Mouse (Mus musculus): Measurements from ENCODE around the gene Prss53. TPM values are rescaled to one million over a fixed set of nuclear protein-coding genes. Genes with fewer than 3 reads are reported as not detected.

Gene Prss53
- total RNA-seq, 2 experiments from 2014 or later, result not detected

DNA sequence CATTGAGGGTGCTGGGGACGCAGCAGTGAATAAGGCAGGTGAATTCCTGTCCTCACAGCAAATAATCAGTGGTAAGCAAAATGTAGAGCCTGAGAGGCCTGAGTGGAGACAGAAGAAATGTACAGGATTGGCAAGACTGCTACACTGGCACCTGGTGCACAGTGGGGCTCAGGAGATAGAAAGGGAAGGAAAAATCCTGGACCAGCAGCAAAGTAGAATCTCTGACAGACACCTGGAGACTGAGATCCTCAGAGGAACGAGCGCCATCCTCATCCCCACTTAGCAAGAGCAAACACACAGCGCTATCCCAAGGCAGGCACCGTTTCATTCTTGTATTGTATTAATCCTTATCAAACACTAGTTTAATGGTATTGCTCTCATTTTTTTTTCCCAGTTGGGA is 53.3 kb downstream of the Prss53 start:
- ATAC-seq (replicated peaks; ENCODE audit: low FRiP score, poor library complexity, severe bottlenecking), result no peak

Other genes starting within 250 kb of the Prss53 start
- gene Bcl7c, start 182.0 kb downstream of the Prss53 start, total RNA-seq (2015; ENCODE audit: low replicate concordance), result 28.8 and 41.3 TPM in 2 replicates
- 3.8 and 4.3 TPM in 2 replicates for gene Bcl7c, start 182.0 kb downstream of the Prss53 start, total RNA-seq (2017; ENCODE audit: low replicate concordance)
- gene Ctf1, start 178.2 kb downstream of the Prss53 start, total RNA-seq (2015; ENCODE audit: low replicate concordance), result 0.63 TPM in 1 of 2 replicates, not detected in the other
- gene Ctf1, start 178.2 kb downstream of the Prss53 start, total RNA-seq (2017; ENCODE audit: low replicate concordance), result not detected in 2 replicates
- not detected in 2 replicates for gene Ctf2, start 158.8 kb downstream of the Prss53 start, total RNA-seq (2015; ENCODE audit: low replicate concordance)
- not detected in 2 replicates for gene Ctf2, start 158.8 kb downstream of the Prss53 start, total RNA-seq (2017; ENCODE audit: low replicate concordance)
- gene Fbxl19, start 146.4 kb downstream of the Prss53 start, total RNA-seq (2015; ENCODE audit: low replicate concordance), result 2.7 and 6.0 TPM in 2 replicates
- 3.1 and 6.2 TPM in 2 replicates for gene Fbxl19, start 146.4 kb downstream of the Prss53 start, total RNA-seq (2017; ENCODE audit: low replicate concordance)
- 2.9 and 9.0 TPM in 2 replicates for gene Orai3, start 121.2 kb downstream of the Prss53 start, total RNA-seq (2015; ENCODE audit: low replicate concordance)
- gene Orai3, start 121.2 kb downstream of the Prss53 start, total RNA-seq (2017; ENCODE audit: low replicate concordance), result 5.7 and 9.8 TPM in 2 replicates
- gene Setd1a, start 114.3 kb downstream of the Prss53 start, total RNA-seq (2015; ENCODE audit: low replicate concordance), result 3.8 and 18.2 TPM in 2 replicates
- gene Setd1a, start 114.3 kb downstream of the Prss53 start, total RNA-seq (2017; ENCODE audit: low replicate concordance), result 8.9 and 11.3 TPM in 2 replicates
- 7.5 TPM in 1 of 2 replicates, not detected in the other for gene Gm49388, start 105.4 kb downstream of the Prss53 start, total RNA-seq (2015; ENCODE audit: low replicate concordance)
- gene Gm49388, start 105.4 kb downstream of the Prss53 start, total RNA-seq (2017; ENCODE audit: low replicate concordance), result 2.0 and 5.3 TPM in 2 replicates
- 2.7 and 9.2 TPM in 2 replicates for gene Hsd3b7, start 90.4 kb downstream of the Prss53 start, total RNA-seq (2015; ENCODE audit: low replicate concordance)
- gene Hsd3b7, start 90.4 kb downstream of the Prss53 start, total RNA-seq (2017; ENCODE audit: low replicate concordance), result 3.8 and 4.3 TPM in 2 replicates
- gene Stx4a, start 66.7 kb downstream of the Prss53 start, total RNA-seq (2015; ENCODE audit: low replicate concordance), result 9.8 and 24.9 TPM in 2 replicates
- gene Stx4a, start 66.7 kb downstream of the Prss53 start, total RNA-seq (2017; ENCODE audit: low replicate concordance), result 17.0 and 17.9 TPM in 2 replicates
- not detected in 2 replicates for gene Stx1b, start 66.4 kb downstream of the Prss53 start, total RNA-seq (2015; ENCODE audit: low replicate concordance)
- not detected in 2 replicates for gene Stx1b, start 66.4 kb downstream of the Prss53 start, total RNA-seq (2017; ENCODE audit: low replicate concordance)
- 6.7 and 11.1 TPM in 2 replicates for gene Zfp646, start 14.7 kb downstream of the Prss53 start, total RNA-seq (2015; ENCODE audit: low replicate concordance)
- 14.4 and 15.4 TPM in 2 replicates for gene Zfp646, start 14.7 kb downstream of the Prss53 start, total RNA-seq (2017; ENCODE audit: low replicate concordance)
- gene Zfp668, start 14.1 kb downstream of the Prss53 start, total RNA-seq (2015; ENCODE audit: low replicate concordance), result 1.5 and 6.1 TPM in 2 replicates
- gene Zfp668, start 14.1 kb downstream of the Prss53 start, total RNA-seq (2017; ENCODE audit: low replicate concordance), result 2.3 and 7.4 TPM in 2 replicates
- gene Gm21974, start 4.5 kb upstream of the Prss53 start, total RNA-seq (2015; ENCODE audit: low replicate concordance), result not detected in 2 replicates
- gene Gm21974, start 4.5 kb upstream of the Prss53 start, total RNA-seq (2017; ENCODE audit: low replicate concordance), result not detected in 2 replicates
- 9.8 and 25.7 TPM in 2 replicates for gene Vkorc1, start 4.6 kb upstream of the Prss53 start, total RNA-seq (2015; ENCODE audit: low replicate concordance)
- gene Vkorc1, start 4.6 kb upstream of the Prss53 start, total RNA-seq (2017; ENCODE audit: low replicate concordance), result 0.94 and 2.5 TPM in 2 replicates
- gene Bckdk, start 13.1 kb upstream of the Prss53 start, total RNA-seq (2015; ENCODE audit: low replicate concordance), result 25.1 and 43.8 TPM in 2 replicates
- gene Bckdk, start 13.1 kb upstream of the Prss53 start, total RNA-seq (2017; ENCODE audit: low replicate concordance), result 12.5 and 12.9 TPM in 2 replicates
- 3.5 and 4.4 TPM in 2 replicates for gene Kat8, start 21.5 kb upstream of the Prss53 start, total RNA-seq (2015; ENCODE audit: low replicate concordance)
- gene Kat8, start 21.5 kb upstream of the Prss53 start, total RNA-seq (2017; ENCODE audit: low replicate concordance), result 9.5 and 16.4 TPM in 2 replicates
- not detected in 2 replicates for gene Prss8, start 39.1 kb upstream of the Prss53 start, total RNA-seq (2015; ENCODE audit: low replicate concordance)
- not detected in 2 replicates for gene Prss8, start 39.1 kb upstream of the Prss53 start, total RNA-seq (2017; ENCODE audit: low replicate concordance)
- gene Prss36, start 55.8 kb upstream of the Prss53 start, total RNA-seq (2015; ENCODE audit: low replicate concordance), result not detected in 2 replicates
- not detected in 2 replicates for gene Prss36, start 55.8 kb upstream of the Prss53 start, total RNA-seq (2017; ENCODE audit: low replicate concordance)
- 59.6 and 159 TPM in 2 replicates for gene Fus, start 76.5 kb upstream of the Prss53 start, total RNA-seq (2015; ENCODE audit: low replicate concordance)
- gene Fus, start 76.5 kb upstream of the Prss53 start, total RNA-seq (2017; ENCODE audit: low replicate concordance), result 19.3 and 43.4 TPM in 2 replicates
- 33.6 and 42.6 TPM in 2 replicates for gene Pycard, start 102.9 kb upstream of the Prss53 start, total RNA-seq (2015; ENCODE audit: low replicate concordance)
- 3.2 and 3.3 TPM in 2 replicates for gene Pycard, start 102.9 kb upstream of the Prss53 start, total RNA-seq (2017; ENCODE audit: low replicate concordance)
- not detected in 2 replicates for gene Trim72, start 113.0 kb upstream of the Prss53 start, total RNA-seq (2015; ENCODE audit: low replicate concordance)
- not detected in 2 replicates for gene Trim72, start 113.0 kb upstream of the Prss53 start, total RNA-seq (2017; ENCODE audit: low replicate concordance)
- 44.6 and 47.6 TPM in 2 replicates for gene Itgam, start 171.7 kb upstream of the Prss53 start, total RNA-seq (2015; ENCODE audit: low replicate concordance)
- 46.6 and 54.4 TPM in 2 replicates for gene Itgam, start 171.7 kb upstream of the Prss53 start, total RNA-seq (2017; ENCODE audit: low replicate concordance)
- gene Gm49368, start 171.7 kb upstream of the Prss53 start, total RNA-seq (2015; ENCODE audit: low replicate concordance), result not detected in 2 replicates
- gene Gm49368, start 171.7 kb upstream of the Prss53 start, total RNA-seq (2017; ENCODE audit: low replicate concordance), result not detected in 2 replicates
- gene Itgax, start 238.6 kb upstream of the Prss53 start, total RNA-seq (2015; ENCODE audit: low replicate concordance), result 0.21 and 0.38 TPM in 2 replicates
- gene Itgax, start 238.6 kb upstream of the Prss53 start, total RNA-seq (2017; ENCODE audit: low replicate concordance), result 1.4 and 1.5 TPM in 2 replicates

All from erythroblast, adult 5-6 weeks (primary cell).